Mouse (Mus musculus) urinary bladder, postnatal 25 days (tissue): Measurements from ENCODE around the gene Oip5.

ENCODE experiments used
- DNase-seq: peaks from one replicate; pipeline ENCODE4 v3.0.0; 2022; ENCODE audit warnings: low spot score

The Oip5 gene

DNA sequence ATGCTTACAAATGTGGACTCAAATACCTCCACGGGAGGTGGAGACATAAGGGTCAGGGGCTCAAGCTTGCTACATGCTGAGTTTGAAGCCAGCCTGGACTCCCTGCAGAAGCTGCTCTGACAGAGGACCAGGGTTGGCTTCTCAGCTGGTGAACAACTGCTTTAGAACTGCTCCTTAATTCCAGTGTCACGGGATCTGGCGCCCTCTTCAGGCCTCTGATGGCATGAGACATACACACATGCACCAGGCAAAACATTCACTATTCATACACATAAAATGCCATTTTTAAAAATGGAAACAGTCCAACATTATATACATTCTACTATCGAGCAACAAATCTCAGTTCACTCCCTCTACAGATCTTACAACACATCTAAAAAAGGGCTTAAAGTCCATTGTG, 30.9 kb downstream of the Oip5 start:
- DNase-seq: peak; percentile 49

DNA sequence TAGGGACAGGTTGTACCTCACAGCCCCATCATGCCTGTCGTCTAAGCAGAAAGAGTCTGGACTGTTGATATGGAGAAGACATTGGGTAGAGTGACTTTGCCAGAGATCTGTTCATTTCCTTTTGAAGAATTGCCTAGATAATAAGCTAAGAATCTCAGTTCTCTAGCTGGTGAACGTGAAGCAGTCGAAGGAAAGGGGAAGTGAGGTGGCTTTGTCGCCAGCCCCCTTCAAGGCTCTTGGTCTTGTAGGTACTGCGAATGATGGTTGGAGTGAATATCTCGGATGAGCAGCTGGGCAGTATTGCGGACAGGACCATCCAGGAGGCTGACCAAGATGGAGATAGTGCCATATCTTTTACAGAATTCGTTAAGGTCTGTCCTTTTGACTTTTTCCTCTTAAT, 34.0 kb downstream of the Oip5 start:
- DNase-seq: no peak

DNA sequence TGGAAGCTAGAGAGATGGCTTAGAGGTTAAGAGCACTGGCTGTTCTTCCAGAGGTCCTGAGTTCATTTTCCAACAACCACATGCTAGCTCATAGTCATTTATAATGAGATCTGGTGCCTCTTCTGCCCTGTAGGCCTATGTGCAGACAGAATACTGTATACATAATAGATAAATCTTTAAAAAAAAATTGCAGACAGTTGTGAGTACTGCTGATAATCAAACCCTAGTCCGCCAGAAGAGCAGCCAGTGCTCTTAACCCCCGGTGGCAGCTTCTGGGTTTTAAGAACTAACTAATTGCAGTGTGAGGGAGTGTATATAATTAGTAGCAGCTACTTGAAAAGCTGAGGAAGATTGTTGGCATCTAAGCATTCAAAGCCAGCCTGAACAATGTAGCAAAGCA, 34.8 kb downstream of the Oip5 start:
- no peak for DNase-seq

DNA sequence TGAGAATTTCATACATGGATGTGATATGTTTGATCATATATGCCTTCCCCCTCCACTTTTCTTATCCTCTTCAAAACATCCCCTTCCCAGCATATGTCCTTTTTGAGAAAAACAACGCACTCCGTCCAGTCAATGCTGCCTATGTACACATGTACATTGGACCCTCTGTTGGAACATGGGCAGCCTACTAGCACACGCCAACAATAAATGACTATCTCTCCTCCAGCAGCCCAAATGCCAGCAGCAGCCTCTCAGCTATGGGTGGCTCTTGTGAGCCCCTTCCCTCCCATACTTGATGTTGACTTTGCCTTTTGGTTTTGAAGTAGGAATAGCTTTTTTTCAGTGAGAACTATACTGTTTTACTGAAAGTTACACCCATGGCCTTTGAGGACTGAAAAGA, 36.7 kb downstream of the Oip5 start:
- DNase-seq: no peak

DNA sequence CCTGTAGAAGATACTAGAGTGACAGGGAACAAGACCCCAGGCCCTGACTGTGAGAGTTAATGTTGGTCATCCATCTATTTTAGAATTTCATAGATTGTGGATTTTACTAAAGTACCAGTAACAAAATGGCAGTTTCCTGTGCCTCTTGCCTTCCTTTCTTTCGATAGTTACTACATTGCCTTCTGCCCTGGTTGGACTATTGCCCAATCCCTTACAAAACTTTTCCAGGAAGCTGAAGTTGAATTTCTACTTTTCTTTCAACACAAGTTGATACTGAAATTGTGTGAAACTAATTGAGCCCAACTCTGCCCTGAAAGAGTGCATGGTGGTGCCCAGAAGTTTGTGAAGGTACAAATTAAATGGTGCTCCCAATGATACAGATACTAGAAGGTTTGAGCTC, 45.8 kb downstream of the Oip5 start:
- DNase-seq: no peak

DNA sequence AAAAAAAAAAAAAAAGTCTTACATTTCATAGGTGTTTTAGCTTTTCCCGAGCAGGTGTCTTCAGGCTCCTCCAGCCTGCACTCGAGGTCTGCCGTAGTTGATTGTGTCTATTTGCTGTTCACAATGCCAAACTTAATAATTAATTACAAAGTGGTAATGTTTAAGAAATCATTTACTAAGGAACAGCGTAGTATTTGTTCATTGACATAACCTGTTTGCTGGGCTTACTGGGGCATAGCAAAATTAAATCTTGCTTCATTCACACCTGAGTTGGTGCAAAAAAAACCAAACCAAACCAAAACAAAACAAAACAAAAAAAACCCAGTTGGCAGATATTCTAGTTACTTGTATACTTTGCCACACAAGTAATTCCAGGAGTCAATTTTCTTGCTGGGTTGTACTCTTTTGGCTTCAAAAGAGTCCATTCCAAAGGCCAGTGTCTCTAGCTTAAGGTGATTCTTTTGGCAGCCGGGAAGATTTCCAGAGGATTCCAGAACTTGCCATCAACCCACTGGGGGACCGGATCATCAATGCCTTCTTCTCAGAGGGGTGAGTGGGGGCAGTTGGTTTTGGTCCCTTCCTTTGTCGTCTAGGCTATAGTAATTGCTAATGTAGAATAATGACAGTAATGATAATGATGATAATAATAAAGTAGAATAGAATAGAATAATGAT, 52.0 kb downstream of the Oip5 start:
- DNase-seq: no peak

DNA sequence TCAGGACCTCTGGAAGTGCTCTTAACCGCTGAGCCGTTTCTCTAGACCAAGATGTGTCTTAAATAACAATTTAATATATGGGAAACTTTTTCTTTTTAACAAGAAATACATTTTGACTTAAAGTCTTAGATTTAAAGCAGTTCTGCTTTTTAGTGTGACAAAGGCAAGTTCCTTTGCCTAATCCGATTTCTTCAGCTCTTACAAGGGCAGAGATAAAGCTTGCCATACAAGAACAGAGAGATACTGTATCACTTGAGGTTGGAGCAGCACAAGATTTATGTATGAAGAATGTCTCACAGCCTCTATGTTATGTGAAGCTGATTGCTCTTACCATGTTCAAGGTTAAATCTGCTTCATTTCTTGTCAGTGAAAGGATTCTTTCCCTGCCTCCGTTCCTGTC, 53.0 kb downstream of the Oip5 start:
- no peak for DNase-seq

DNA sequence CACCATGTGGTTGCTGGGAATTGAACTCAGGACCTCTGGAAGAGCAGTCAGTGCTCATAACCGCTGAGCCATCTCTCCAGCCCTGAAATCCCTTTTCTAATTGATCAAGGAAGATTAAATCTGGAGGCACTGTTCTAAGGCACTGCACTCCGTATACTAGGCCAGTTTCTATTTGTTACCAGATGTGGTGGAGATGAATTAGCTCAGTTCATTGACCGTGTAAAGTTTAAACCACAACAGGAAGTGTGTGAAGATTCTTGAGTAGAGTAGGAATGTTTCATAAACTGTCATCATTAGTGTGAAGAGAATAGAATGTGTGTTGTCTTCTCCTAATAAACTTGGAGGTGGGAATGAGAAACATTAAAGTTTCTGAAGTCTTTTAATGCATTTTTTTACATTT, 56.5 kb downstream of the Oip5 start:
- DNase-seq: no peak
